Mouse (Mus musculus) liver (tissue): ENCODE measurements around the gene Spag9.
"Not testable (repeated sequence)": the region's sequence is repeated elsewhere in the genome, so short reads cannot be mapped to it uniquely, and the experiment has no call there.

Experiments used
- DNase-seq: peaks from one replicate; pipeline ENCODE4 v3.0.0-alpha.2; 2020; ENCODE audit warnings: mixed read lengths

The Spag9 gene

GRCm38 (mm10) chr11:93987026-93987425, 8.9 kb upstream of the Spag9 start:
- no peak for DNase-seq

- DNase-seq, result no peak
Observed at GRCm38 (mm10) chr11:93987625-93988327, 8.1 kb upstream of the Spag9 start.

- DNase-seq, result peak; percentile 8
Observed at GRCm38 (mm10) chr11:93988328-93989062, 7.4 kb upstream of the Spag9 start.

GRCm38 (mm10) chr11:93994531-93994930, 1.4 kb upstream of the Spag9 start:
- no peak for DNase-seq

GRCm38 (mm10) chr11:93995111-93995719, 676 bp upstream of the Spag9 start:
- DNase-seq, result peak; percentile 81

GRCm38 (mm10) chr11:93996306-93997140, 632 bp downstream of the Spag9 start:
- DNase-seq, result peak; percentile 47

GRCm38 (mm10) chr11:93997141-93997775, 1.4 kb downstream of the Spag9 start:
- DNase-seq, result peak; percentile 47

- DNase-seq, result no peak
Observed at GRCm38 (mm10) chr11:93999276-93999675, 3.4 kb downstream of the Spag9 start.

GRCm38 (mm10) chr11:94003346-94003745, 7.5 kb downstream of the Spag9 start:
- DNase-seq, result no peak

GRCm38 (mm10) chr11:94019091-94019490, 23.2 kb downstream of the Spag9 start:
- no peak for DNase-seq

GRCm38 (mm10) chr11:94020403-94020802, 24.5 kb downstream of the Spag9 start:
- no peak for DNase-seq

- no peak for DNase-seq
Observed at GRCm38 (mm10) chr11:94026289-94026688, 30.4 kb downstream of the Spag9 start.

GRCm38 (mm10) chr11:94032084-94032483, 36.2 kb downstream of the Spag9 start:
- no peak for DNase-seq

- no peak for DNase-seq
Observed at GRCm38 (mm10) chr11:94032971-94033370, 37.1 kb downstream of the Spag9 start.

- no peak for DNase-seq
Observed at GRCm38 (mm10) chr11:94035974-94036373, 40.1 kb downstream of the Spag9 start.

GRCm38 (mm10) chr11:94041475-94041874, 45.6 kb downstream of the Spag9 start:
- DNase-seq, result no peak

GRCm38 (mm10) chr11:94042301-94042700, 46.4 kb downstream of the Spag9 start:
- DNase-seq, result not testable (repeated sequence)

- peak; percentile 58 for DNase-seq
Observed at GRCm38 (mm10) chr11:94043998-94044985, 48.4 kb downstream of the Spag9 start.

- DNase-seq, result no peak
Observed at GRCm38 (mm10) chr11:94045016-94045415, 49.1 kb downstream of the Spag9 start.

- DNase-seq, result no peak
Observed at GRCm38 (mm10) chr11:94047288-94047687, 51.4 kb downstream of the Spag9 start.

- DNase-seq, result no peak
Observed at GRCm38 (mm10) chr11:94054176-94054575, 58.3 kb downstream of the Spag9 start.
